Mouse (Mus musculus) layer of hippocampus, postnatal 10 days (tissue): ENCODE measurements around the gene Unc5b. TPM values are rescaled to one million over a fixed set of nuclear protein-coding genes. Genes with fewer than 3 reads are reported as not detected.
"Not testable (repeated sequence)": the region's sequence is repeated elsewhere in the genome, so short reads cannot be mapped to it uniquely, and the experiment has no call there.

Experiments
- DNase-seq, 2 experiments: peaks; one replicate each; pipeline ENCODE4 v3.0.0; 2021; ENCODE audit warnings: low spot score in 2 of 2
- long read RNA-seq: library from polyadenylated mRNA; stranded (forward); transcript quantifications from one replicate; pipeline ENCODE4 v2.0.0, GENCODE M21; 2023
- total RNA-seq, 2 experiments: library from RNA; stranded (reverse); gene quantifications; 2 replicates each; pipeline ENCODE4 v1.2.3; 2021

The Unc5b gene
- total RNA-seq, result 1 to 10 TPM; 8.4 to 9.8 TPM
- long read RNA-seq, partial matches to known transcripts, result 0 of 6 reads
- long read RNA-seq, other reads (novel, unspliced or antisense), result 6 of 6 reads

DNA sequence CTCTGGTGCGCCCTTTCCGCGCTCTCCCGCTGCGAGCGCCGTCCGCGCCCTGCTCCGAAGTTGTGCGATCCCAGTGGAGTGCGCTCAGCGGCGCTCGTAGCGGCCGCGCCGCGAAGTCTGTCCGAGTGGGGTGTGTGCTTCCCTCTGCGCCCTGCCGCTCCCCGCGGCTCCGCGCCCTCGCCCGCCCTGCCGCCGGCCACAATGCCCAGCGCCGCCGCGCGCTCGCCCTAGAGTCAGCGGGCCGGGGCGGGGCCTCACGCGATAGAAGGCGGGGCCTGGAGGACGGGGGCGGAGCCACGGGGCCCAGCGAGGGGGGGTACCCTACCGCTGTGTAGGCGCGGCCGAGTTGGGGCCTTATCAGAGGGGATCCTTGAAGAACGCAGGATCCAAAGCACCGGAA lies at the start of gene Unc5b:
TSS of gene Unc5b (minus strand) at position 203 of the 400 bp plus-strand sequence.
- DNase-seq, result peak; percentile 91 to 95

DNA sequence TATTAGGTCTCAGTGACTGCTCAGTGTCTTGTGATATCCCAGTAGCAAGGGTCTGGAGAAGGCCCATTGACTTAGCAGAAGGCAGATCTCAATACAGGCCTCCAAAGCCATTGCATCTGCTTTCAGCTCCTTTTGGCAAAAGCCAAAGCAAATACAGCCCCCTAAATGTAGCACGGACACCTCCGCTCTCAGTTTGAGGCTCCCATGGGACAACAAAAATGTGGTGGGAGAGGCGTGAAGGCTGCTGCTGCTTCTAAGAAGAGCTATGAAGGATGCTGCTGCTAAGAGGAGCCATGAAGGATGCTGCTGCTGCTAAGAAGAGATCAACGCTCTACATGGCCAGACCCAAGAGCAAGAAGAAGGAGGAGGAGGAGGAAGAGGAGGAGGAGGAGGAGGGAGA lies 48.4 kb upstream of the Unc5b start:
- DNase-seq, result no peak

DNA sequence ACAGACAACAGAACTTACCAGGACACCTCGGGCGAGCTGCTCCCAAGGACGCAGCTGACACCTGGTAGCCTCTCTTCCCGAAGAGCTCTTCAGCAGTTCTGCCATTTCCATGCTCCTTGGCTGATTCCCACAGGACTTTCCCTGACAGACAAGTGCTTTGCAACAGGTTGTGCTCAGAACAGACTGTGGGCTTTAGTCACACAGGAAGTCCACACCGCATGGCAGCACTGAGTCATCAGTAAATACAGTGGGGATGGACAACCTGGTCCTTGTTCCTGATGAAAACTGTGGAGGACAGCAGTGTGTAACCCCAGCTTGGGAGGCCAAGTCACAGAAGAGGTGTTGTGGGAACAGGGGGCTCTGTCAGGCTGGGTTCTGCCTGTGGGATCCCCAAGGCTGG lies 45.7 kb upstream of the Unc5b start:
- DNase-seq, result no peak

DNA sequence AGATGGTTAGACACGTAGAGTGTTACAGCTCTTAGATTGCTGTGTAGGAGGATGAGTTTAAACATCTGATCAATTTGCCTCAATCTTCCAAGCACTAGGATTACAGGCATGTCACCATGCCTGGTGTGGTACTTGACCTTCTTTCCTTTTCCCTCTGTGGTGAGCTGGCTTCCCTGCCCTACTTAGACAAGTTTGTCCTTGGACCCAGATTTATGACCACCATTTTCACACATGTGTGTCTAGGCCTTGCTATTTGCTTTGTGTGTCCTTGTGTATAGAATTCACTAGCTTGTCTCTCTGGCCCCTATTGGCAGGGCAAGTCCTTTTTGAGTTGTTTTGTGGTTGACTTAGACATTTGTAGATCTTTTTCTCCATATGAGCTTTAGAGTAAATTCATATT lies 43.6 kb upstream of the Unc5b start:
- no peak for DNase-seq

DNA sequence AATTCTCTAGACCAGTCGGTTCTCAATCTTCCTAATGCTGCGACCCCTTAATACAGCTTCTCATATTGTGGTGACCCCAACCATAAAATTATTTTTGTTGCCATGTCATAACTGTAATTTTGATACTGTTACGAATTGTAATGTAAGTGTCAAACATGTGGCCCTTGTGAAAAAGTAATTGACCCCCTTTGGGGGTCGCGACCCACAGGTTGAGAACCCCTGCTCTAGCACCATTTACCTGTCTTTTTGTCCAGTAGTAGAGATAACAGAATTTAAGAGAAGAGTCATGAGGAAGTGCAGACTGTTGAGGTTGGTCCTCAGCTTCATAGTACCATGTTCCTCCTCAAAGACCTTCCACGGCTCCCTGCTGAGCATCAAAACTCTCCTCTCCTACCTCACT lies 31.9 kb upstream of the Unc5b start:
- no peak for DNase-seq

DNA sequence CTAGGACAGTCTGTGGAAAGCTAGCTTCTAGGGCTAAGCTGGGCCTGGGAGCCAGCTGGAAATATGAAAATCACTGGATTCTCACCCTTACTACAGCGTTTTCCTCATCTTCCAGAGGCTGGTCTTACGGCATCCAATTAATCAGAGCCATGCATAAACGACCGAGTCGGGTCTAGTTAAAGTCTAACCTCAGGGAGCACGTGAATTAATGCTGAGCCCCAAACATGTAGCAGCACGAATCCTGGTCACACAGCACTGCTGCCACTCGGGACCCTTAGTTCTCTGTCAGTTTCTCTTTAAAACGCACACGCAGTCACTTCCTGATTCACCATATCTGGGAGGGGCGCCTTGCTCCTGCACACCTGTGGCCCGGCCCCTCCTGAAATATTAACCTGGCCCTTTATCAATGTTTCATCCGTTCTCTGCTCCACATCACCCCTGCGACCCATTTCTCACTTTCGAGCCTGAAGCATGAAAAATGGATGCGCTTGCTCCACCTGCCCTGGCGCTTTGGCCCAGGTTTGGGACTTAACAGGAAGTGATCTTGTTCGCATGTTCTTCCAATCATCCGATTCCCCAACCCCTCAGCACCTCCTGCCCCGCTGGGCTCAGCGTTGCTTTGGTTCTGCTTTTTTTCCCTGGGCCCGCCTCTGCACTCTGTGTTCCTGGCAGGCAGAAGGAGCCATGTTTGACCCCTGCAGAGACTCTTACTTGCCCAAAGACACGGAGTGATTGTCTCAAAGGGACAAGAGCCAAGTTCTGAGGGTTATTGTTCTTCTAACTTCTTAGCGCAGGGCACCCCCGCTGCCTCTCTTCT lies 31.3 kb upstream of the Unc5b start:
- no peak for DNase-seq

DNA sequence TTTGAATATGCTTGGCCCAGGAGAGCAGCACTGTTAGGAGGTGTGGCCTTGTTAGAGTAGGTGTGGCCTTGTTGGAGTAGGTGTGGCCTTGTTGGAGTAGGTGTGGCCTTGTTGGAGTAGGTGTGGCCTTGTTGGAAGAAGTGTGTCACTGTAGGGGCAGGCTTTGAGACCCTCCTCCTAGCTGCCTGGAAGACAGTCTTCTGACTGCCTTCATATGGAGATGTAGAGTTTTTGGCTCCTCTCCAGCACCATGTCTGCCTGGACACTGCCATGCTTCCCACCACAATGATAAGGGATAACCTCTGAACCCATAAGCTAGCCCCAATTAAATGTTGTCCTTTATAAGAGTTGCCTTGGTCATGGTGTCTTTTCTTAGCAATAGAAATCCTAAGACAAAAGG lies 13.9 kb upstream of the Unc5b start:
- not testable (repeated sequence) for DNase-seq

DNA sequence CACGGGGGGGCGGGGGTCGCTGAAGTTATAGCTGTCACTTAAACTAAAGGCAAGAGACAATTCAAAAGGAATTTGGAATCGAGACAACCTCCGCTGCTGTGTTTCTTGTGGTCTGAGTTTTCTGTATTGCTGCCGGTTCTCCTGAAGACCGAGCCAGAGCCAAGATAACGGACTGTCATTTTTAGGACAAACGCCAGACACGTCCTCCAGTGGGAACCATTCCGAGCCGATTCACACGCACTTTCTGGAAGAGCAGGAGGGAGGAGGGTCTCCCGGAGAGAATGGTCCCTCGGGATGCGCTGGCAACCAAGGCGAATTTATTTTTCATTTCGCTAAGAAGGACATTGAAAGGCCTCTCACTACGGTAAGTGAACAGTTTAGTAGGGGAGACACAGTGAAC lies 7.4 kb upstream of the Unc5b start:
- DNase-seq, result no peak

DNA sequence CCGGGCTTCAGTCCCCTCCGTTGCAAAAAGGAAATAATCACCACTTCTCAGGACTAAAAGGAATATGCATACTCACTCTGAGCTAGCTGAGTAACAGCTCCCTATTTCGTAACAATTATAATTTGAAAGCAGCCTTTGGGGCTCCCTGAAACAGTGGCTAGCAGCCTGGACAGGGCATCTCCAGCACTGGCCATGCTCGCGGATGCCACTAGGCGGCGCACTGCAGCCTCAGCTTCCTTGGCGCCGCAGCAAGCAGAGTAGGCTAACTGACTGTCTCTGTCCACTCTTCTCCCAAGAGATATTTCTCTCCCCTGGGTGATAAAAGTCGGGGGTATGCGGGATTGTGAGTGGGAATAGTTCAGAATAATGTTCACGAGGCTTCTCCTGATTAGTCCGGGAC lies 3.6 kb upstream of the Unc5b start:
- DNase-seq, result peak; percentile 83 to 86

DNA sequence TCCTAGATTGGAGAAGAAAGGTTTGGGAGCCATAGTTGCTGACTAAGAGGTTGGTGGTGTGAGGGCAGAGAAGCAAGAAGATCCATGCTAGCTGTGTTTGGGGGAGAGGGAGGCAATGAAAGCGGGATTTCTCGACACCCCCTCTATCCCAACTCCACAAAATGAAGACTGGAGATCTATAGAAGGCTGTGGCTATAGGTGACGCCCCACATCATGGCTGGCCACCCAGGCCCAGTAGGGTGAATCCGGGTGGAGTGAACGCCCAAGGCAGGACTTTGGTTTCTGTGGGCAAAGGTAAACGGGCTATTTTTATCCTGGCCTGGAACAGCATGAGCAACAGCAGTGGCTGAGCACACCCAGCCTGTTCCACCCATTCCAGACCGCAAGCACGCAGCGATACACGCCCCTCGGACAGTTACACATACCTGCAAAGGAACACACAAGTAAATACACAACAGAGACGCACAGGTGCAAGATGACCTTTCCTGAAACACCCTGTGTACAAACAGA lies 1.3 kb upstream of the Unc5b start:
- no peak for DNase-seq

DNA sequence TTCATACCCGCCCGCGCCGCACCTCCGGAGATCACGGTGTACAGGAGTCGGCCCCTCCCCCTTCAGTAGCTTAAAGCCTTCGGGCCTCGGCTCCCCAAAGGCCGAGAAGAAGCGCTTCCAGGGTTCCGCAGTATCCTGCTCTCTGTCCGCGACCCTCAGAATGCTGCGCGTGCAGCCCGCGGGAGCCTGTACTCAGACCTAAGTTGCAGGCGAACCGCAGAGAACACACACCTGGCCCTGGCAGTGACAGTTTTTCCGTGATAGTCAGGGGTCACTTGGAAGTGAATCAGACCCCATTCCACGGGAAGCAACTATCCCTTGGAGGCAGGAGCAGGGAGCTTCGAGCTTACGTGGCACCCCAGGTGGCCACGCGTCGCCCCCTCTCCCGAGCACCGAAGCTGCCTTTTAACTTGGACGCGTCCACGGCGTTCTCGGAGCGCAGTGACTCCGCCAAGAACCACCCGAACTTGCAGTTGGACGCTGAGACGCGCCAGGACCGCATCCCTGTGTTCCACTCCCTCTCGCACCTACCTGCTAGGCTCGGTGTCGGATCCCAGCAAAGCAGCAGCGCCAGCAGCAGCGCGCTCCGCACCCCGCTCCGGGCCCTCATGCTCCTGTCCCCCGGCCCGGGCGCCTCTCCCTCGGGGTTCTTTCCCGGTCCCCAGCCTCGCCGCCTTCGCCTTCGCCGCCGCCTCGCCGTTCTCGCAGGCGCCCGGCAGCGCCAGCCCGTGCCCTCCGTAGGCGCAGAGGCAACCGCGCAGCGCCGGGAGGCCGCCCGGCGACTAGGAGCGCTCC lies 628 bp downstream of the Unc5b start:
- no peak for DNase-seq

DNA sequence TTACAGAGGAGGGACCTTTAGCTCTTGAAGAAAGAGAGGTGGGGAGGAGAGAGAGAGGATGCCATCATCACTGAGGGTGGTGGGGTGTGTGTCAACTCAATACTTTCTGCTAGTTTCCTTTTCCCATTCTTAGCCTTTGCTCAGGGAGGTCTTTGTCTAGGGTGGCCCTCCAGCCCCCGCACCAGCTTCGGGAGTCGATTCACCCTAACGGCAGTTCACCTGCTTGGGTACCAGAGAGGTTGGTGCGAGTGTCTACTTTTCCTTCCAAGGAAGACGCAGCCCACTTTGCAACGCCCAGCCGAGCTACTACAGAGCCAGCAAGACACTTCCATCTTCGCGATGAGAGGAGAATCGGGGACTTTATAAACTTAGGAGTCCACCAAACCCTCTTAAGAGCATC lies 1.4 kb downstream of the Unc5b start:
- no peak for DNase-seq

DNA sequence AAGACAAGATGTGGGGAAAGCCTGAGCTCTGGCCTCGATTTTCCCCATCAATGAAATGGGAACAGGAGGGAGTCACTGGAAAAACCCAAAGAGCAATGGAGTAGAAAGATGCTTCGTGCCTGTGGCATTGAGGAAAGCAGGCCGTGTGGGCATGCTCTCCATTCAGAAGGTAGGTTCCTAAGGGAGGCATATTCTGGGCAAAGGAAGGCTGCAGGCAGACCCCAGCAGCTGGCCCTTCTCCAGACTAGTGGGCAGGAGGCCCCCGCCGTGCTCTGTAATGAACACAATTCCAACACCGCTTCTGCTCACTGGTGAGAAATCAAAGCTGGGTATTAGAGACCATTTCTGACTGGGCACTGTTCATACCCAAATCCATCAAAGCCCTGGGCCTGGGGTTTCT lies 2.3 kb downstream of the Unc5b start:
- DNase-seq, result no peak

DNA sequence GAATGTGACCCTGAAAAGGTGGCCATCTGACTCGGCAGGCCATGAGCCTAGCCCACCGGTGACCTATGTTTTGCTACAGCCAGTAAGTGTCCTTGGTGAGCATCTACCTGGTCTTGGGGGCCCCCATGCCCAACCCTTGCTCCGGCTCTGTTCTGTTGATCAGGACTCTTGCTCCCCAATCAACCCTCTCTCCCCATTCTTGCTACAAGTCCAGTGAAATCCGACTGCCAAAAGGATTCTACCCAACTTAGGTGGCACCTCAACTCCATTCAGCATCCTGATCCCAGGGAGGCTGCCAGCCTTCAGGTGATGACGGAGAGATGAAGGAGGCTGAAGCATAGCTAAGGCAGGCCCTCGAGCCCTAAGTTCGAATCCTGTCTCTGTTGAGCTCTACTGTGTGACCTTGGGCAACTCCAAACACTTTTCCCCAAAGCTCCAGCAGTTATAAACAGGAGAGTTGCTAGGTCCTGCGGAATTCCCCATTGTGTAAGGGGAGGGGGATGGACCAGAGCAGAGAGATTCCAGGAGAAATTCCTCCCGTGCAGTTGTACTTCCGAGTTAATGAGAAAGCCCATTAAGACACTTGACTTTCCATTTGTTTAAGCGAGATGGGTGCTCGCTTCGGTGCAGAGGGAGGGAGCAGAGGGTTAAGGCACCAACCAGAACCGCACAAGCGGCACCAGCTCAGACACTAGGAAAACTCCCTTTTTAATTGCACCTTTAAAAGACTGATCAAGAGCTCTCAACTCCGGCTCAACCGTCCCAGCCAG lies 3.3 kb downstream of the Unc5b start:
- no peak for DNase-seq

DNA sequence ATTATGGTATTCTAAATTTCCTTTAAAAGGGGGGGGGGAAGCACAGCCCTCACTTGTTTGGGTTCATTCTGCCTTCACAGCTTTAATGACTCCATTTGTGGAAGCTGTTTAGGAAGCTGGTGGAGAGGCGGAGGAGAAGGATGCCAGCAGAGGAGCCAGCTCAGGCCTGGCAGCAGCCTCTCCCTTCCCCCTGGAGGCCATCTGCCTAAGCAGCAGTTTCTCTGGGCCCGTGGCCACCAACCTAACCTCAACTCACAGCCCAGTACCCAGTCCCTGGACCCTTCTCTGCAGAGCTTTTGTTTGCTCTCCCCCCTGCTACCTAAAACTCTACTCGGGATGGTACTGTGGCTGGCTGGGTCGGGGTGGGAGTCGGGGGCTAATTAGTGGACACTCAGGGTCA lies 4.1 kb downstream of the Unc5b start:
- DNase-seq, result peak in 1 of 2 experiments; percentile 61

DNA sequence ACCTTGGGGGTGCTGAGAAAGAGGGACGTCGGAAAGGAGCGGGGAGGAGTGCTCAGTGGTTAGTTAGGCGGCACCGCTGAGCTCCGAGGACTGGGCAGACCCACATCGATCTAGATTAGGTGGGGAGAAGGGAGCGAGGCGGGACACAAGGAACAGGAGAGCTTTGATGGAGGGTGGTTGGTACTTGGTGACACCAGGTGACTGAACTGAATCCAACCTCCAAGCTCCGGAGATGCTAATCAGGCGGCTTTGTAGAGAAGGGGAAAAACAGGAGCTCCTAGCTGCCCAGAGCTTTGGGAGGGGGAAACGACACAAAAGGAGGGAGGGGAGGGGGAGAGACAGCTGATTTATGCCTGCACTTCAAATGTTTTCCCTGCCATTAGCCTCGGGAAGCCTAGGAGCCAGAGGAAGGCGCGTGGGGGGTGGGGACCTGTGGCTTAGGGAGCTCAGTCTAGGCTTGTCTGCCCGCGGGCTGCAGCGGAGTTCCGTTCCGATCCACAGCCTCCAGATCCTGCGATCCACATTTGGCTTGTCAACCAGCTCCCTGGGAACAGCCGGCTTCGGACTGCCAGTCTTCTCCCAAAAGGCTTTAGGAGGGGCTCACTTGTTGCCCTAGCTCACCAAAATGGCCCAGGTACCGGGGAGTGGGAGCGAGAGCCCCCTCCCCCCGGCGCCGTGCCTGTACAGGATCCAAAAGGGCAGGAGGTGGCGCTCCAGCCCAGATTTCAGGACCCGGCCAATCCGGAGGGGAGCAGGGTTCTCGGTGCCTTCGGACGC lies 4.7 kb downstream of the Unc5b start:
- DNase-seq, result peak; percentile 66 to 74

DNA sequence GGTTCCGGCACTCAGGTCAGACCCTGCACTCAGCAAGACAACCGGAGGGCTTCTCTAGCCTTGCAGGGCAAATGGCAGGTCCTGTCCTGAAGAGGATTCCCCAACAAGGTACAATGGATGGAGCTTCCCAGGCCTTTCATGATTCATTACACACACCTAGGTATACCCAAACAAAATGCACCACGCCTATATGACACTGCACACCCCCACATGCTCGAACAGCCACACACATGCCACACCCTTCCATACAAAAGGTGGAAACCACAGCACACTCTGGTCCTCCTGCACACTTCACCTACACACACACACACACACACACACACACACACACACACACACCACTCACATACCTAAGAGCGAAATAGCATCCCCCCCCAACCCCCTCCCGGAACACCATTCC lies 5.4 kb downstream of the Unc5b start:
- DNase-seq, result no peak

DNA sequence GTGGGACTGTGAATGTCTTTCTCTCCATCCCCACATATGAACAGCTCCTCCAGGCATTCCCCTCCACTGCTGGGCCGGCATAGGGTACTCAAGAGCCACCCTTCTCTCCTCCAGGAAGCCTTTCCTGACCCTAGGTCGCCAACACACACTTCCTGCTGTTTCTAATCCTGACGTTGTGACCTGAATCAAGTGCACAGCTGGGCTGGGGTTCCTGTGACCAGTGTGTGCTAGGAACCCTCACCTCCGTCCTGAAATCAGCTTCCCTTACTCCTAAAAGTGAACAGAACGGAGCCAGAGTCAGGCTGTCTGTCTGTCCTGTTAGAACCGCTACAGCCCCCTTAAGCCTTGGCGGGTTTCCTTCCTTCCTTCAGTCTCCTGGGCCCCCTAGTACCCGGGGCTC lies 7.6 kb downstream of the Unc5b start:
- DNase-seq, result no peak

DNA sequence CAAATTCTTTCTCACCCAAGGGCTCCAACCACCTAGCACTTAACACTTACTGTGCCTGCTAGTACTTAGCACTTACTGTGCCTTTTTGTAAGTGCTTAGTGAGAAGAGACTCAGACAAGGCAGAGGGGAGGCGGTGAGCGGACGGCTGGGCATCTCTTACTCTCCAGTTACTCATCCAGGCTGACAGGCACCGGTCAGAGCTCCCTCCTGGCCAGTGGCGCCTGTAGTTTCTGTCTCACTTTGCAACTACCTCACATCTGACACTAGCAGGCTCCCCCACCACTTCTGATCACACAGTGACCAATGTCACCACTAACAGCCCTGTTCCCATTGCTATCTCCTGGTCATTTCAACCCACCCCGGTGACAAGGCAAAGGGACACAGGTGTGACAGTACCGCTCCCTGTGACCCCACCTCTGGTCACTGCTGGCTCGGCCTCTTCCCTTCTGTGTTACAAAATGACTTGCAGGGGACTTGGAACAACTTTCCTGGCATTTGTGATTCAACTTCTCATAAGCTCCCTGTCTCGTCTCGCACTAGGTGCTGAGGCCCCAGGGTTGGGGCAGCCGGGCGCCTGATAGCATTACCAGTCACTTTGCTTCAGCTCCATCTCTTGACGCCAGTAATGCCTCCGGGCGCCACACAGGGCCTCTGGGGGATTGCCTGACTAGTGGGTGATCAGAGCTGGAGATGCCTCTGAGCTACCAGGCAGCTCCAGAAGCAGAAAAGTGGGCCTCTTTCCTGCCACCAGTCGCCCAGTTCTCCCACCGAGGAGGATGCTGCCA lies 8.5 kb downstream of the Unc5b start:
- DNase-seq, result no peak
